Mouse (Mus musculus): ENCODE measurements around the gene Klf16. TPM values are rescaled to one million over a fixed set of nuclear protein-coding genes. Genes with fewer than 3 reads are reported as not detected.

The Klf16 gene
- total and polyA plus RNA-seq, 3 experiments: 4.0 to 5.5 (median 4.4) TPM

DNA sequence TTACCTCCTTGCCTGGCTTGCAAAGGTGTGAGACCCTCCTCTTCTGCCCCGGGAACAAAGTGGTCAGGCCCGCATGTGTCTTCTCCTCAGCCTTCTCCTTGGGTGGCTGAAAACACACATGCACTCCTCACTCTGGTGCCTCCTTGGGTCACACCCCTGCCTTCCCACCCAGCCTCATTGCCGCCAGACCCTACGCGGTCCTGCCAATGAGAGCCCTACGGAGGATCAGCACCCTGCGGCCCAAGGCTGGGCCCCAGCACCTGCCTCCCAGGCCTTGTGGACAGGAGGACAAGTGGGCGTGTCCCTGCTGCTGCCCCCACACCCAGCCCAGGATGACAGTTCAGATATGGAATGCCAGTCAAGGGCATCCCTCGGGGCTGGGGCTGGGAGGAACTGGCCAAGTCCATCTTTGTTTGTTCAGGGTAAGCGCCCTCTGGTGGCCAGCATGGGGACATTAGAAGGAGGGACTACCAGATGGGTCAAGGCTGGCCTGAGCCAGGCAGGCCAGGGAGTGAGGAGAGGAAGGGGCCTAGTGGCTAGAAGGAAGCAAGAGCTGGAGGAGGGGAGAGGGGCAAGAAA is 28.6 kb downstream of the Klf16 start:
- H3K27me3 ChIP-seq (ENCODE audit: control insufficient read depth, insufficient read depth, low read length): no peaks in the 10 kb centered on the region
- intact Hi-C loops (cut with DNase I): no loop called here
- H3K36me3 ChIP-seq (ENCODE audit: control insufficient read depth, insufficient read depth, low read length): no peaks in the 10 kb centered on the region
- peak; percentile 84 for TF ChIP-seq CTCF (IDR thresholded peaks at IDR 0.05)
- no peak for TF ChIP-seq EP300 (IDR thresholded peaks at IDR 0.05; ENCODE audit: insufficient read depth, low read depth, low read length)
- H3K9ac ChIP-seq (ENCODE audit: low read depth, low read length): no peak overlapping the region
- H3K4me3 ChIP-seq: no peak overlapping the region
- H3K79me2 ChIP-seq (replicated peaks; ENCODE audit: control insufficient read depth, insufficient read depth, low read length): no peaks in the 10 kb centered on the region; the same call in none of the 2 replicates
- WGBS: 72% methylated on average over 10 of the region's 10 CpGs
- H3K4me1 ChIP-seq (ENCODE audit: control insufficient read depth, insufficient read depth, low read length): peaks cover 2% of the 10 kb centered on the region; the same call in 1 of the 2 replicates
- peak; percentile 63 to 73 for DNase-seq
- no peak overlapping the region for H3K27ac ChIP-seq

GRCm38 (mm10) chr10:80547539-80547938 is 29.6 kb downstream of the Klf16 start:
- H3K27me3 ChIP-seq (ENCODE audit: control insufficient read depth, insufficient read depth, low read length): no peaks in the 10 kb centered on the region
- no peaks in the 10 kb centered on the region; the same call in none of the 2 replicates for H3K79me2 ChIP-seq (replicated peaks; ENCODE audit: control insufficient read depth, insufficient read depth, low read length)
- intact Hi-C loops (cut with DNase I): no loop called here
- TF ChIP-seq EP300 (IDR thresholded peaks at IDR 0.05; ENCODE audit: insufficient read depth, low read depth, low read length): no peak
- TF ChIP-seq CTCF (IDR thresholded peaks at IDR 0.05): no peak
- 88% methylated on average over 15 of the region's 15 CpGs for WGBS
- H3K4me1 ChIP-seq (ENCODE audit: control insufficient read depth, insufficient read depth, low read length): no peaks in the 10 kb centered on the region
- no peak overlapping the region for H3K4me3 ChIP-seq
- no peak overlapping the region for H3K27ac ChIP-seq
- H3K36me3 ChIP-seq (ENCODE audit: control insufficient read depth, insufficient read depth, low read length): no peaks in the 10 kb centered on the region
- no peak for DNase-seq
- no peak overlapping the region for H3K9ac ChIP-seq (ENCODE audit: low read depth, low read length)

DNA sequence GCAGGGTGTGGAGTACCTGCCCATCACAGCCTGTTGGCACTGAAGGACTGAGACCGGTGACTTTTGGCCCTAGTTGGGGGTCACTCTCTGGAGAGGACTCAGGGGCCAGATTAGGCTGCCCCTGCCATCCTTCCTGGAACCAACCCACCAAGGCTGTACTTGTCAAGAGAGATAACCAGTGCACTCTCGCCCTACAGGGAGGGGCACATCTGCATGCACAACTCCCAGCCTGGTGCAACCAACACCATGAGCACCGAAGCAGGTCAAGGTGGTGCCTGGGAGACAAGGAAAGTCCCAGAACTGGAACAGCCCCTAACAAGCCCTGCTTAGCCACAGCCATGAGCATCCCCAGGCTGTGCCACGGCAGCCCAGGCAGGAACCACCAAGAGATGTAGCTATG is 30.2 kb downstream of the Klf16 start:
- Histone ChIP-seq H3K79me2 (replicated peaks; ENCODE audit: control insufficient read depth, insufficient read depth, low read length) (no peaks in the 10 kb centered on the region; the same call in none of the 2 replicates), H3K36me3 (ENCODE audit: control insufficient read depth, insufficient read depth, low read length) (no peaks in the 10 kb centered on the region), H3K4me1 (ENCODE audit: control insufficient read depth, insufficient read depth, low read length) (no peaks in the 10 kb centered on the region), H3K9ac (ENCODE audit: low read depth, low read length) (no peak overlapping the region), H3K27ac (no peak overlapping the region), H3K27me3 (ENCODE audit: control insufficient read depth, insufficient read depth, low read length) (no peaks in the 10 kb centered on the region), H3K4me3 (no peak overlapping the region)
- no peak for DNase-seq
- WGBS: 94% methylated on average over 4 of the region's 4 CpGs
- TF ChIP-seq POLR2A (IDR thresholded peaks at IDR 0.05; ENCODE audit: insufficient read depth, low read depth, low read length): no peak
- no peak for TF ChIP-seq EP300 (IDR thresholded peaks at IDR 0.05; ENCODE audit: insufficient read depth, low read depth, low read length)
- no peak for TF ChIP-seq CTCF (IDR thresholded peaks at IDR 0.05)
- intact Hi-C loops (cut with DNase I): no loop called here

DNA sequence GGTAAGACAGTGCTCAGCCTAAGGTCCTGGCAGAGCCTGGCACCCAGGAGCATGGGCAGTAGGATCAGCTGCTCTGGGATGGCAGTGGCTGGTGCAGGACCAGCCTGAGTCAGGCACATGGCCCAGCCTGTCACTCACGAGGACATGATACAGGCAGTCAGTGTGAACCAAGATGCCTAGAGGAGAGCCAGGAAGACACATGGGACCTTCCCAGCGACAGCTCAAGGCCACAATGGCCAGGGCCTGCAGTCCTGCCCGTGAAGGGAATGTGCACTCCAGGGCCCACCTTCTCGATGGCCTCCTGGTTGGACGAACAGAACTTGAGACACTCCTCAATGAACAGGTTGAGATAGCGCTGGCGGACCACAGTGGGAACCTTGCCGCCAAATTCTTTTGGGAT is 31.5 kb downstream of the Klf16 start:
- TF ChIP-seq CTCF (IDR thresholded peaks at IDR 0.05) (no peak), POLR2A (IDR thresholded peaks at IDR 0.05; ENCODE audit: insufficient read depth, low read depth, low read length) (no peak), EP300 (IDR thresholded peaks at IDR 0.05; ENCODE audit: insufficient read depth, low read depth, low read length) (no peak)
- WGBS: 86% methylated on average over 8 of the region's 8 CpGs
- Histone ChIP-seq H3K79me2 (replicated peaks; ENCODE audit: control insufficient read depth, insufficient read depth, low read length) (no peaks in the 10 kb centered on the region; the same call in 1 of the 2 replicates), H3K9ac (ENCODE audit: low read depth, low read length) (no peak overlapping the region), H3K27ac (no peak overlapping the region), H3K36me3 (ENCODE audit: control insufficient read depth, insufficient read depth, low read length) (no peaks in the 10 kb centered on the region), H3K27me3 (ENCODE audit: control insufficient read depth, insufficient read depth, low read length) (no peaks in the 10 kb centered on the region), H3K4me1 (ENCODE audit: control insufficient read depth, insufficient read depth, low read length) (no peaks in the 10 kb centered on the region), H3K4me3 (no peak overlapping the region)
- no peak for DNase-seq
- intact Hi-C loops (cut with DNase I): no loop called here

DNA sequence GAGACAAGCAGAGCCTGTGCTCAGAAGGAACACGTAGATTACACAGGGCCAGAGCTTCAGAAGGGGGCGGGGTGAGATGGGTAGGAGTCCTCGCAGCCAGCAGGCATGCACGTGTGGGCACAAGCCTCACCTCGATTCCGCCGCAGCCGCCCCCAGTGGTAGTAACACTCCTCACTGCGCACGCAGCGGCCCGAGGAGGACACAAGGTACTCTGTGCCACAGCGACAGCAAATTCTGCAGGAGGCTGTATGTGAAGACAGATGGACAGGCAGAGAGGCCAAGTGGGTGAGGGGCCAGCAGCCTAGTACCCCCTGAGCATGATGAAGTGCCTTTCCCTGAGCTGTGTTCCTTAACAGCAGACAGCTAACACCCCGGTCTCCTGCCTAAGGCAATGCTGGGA is 33.2 kb downstream of the Klf16 start:
- no peak for TF ChIP-seq EP300 (IDR thresholded peaks at IDR 0.05; ENCODE audit: insufficient read depth, low read depth, low read length)
- TF ChIP-seq CTCF (IDR thresholded peaks at IDR 0.05): no peak
- TF ChIP-seq POLR2A (IDR thresholded peaks at IDR 0.05; ENCODE audit: insufficient read depth, low read depth, low read length): no peak
- DNase-seq: no peak
- Histone ChIP-seq H3K4me1 (ENCODE audit: control insufficient read depth, insufficient read depth, low read length) (no peaks in the 10 kb centered on the region; the same call in 1 of the 2 replicates), H3K4me3 (no peak overlapping the region), H3K36me3 (ENCODE audit: control insufficient read depth, insufficient read depth, low read length) (no peaks in the 10 kb centered on the region), H3K79me2 (replicated peaks; ENCODE audit: control insufficient read depth, insufficient read depth, low read length) (no peaks in the 10 kb centered on the region), H3K27ac (no peak overlapping the region), H3K27me3 (ENCODE audit: control insufficient read depth, insufficient read depth, low read length) (no peaks in the 10 kb centered on the region), H3K9ac (ENCODE audit: low read depth, low read length) (no peak overlapping the region)
- intact Hi-C loops (cut with DNase I): no loop called here
- 94% methylated on average over 14 of the region's 14 CpGs for WGBS

DNA sequence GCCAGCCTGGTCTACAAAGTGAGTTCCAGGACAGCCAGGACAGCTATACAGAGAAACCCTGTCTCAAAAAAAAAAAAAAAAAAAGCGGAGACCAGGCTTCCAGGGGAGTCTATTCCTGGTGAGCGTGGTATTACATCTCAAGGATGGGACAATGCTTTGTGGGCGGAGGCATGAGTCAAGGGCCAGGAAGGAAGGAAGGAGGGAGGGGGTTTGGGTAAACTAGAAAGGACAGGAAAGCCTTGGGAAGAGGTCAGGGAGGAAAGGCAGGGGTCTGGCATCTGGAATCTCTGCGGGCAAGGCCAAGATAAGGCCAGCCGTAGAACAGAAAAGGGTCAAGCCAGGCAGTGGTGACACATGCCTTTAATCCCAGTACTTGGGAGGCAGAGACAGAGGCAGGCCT is 37.6 kb downstream of the Klf16 start:
- H3K4me3 ChIP-seq: no peak overlapping the region
- H3K36me3 ChIP-seq (ENCODE audit: control insufficient read depth, insufficient read depth, low read length): no peaks in the 10 kb centered on the region
- intact Hi-C loops (cut with DNase I): no loop called here
- H3K4me1 ChIP-seq (ENCODE audit: control insufficient read depth, insufficient read depth, low read length): no peaks in the 10 kb centered on the region; the same call in 1 of the 2 replicates
- H3K27ac ChIP-seq: no peak overlapping the region
- DNase-seq: no peak
- TF ChIP-seq CTCF (IDR thresholded peaks at IDR 0.05): no peak
- no peak for TF ChIP-seq EP300 (IDR thresholded peaks at IDR 0.05; ENCODE audit: insufficient read depth, low read depth, low read length)
- TF ChIP-seq POLR2A (IDR thresholded peaks at IDR 0.05; ENCODE audit: insufficient read depth, low read depth, low read length): no peak
- 22% methylated on average over 5 of the region's 5 CpGs for WGBS
- H3K27me3 ChIP-seq (ENCODE audit: control insufficient read depth, insufficient read depth, low read length): no peaks in the 10 kb centered on the region
- H3K79me2 ChIP-seq (replicated peaks; ENCODE audit: control insufficient read depth, insufficient read depth, low read length): no peaks in the 10 kb centered on the region
- no peak overlapping the region for H3K9ac ChIP-seq (ENCODE audit: low read depth, low read length)

Measured in heart, adult 2 months (tissue).